Mouse (Mus musculus) erythroblast, embryonic 14.5 days (primary cell): ENCODE results near the gene Osbpl9.

Experiments used
- GATA1 ChIP-seq: IDR thresholded peaks from 2 replicates; pipeline ENCODE4 v1.6.1; 2012; ENCODE audit warnings: low read length, inconsistent platforms, mixed read lengths
- TAL1 ChIP-seq: IDR thresholded peaks from 3 replicates; pipeline ENCODE4 v1.6.1; 2012; ENCODE audit warnings: low read length, inconsistent platforms, mixed read lengths

GRCm38 (mm10) chr4:109143091-109143490 is 59.0 kb downstream of the Osbpl9 start:
- TF ChIP-seq TAL1 (no peak), GATA1 (no peak)
